Mouse (Mus musculus): ENCODE data around the gene St3gal6. TPM values are rescaled to one million over a fixed set of nuclear protein-coding genes. Genes with fewer than 3 reads are reported as not detected.

St3gal6 gene
- polyA plus RNA-seq (2012; rRNA removed): 6.7 and 7.3 TPM in 2 replicates

GRCm38 (mm10) chr16:58523972-58524850 lies at the start of gene St3gal6:
Gene St3gal6 (minus strand): TSS chr16:58524243.

Other genes starting within 250 kb of the St3gal6 start
- gene Dcbld2, start 115.8 kb downstream of the St3gal6 start, polyA plus RNA-seq (2012; rRNA removed): 1.6 and 1.7 TPM in 2 replicates
- not detected in 2 replicates for gene Gm813, start 92.7 kb upstream of the St3gal6 start, polyA plus RNA-seq (2012; rRNA removed)
- not detected in 2 replicates for gene E330017A01Rik, start 114.5 kb upstream of the St3gal6 start, polyA plus RNA-seq (2012; rRNA removed)
- 157 and 174 TPM in 2 replicates for gene Cpox, start 146.0 kb upstream of the St3gal6 start, polyA plus RNA-seq (2012; rRNA removed)
- gene Gpr15, start 194.8 kb upstream of the St3gal6 start, polyA plus RNA-seq (2012; rRNA removed): 0.14 and 0.16 TPM in 2 replicates
- 16.7 and 17.5 TPM in 2 replicates for gene Cldnd1, start 203.7 kb upstream of the St3gal6 start, polyA plus RNA-seq (2012; rRNA removed)
- not detected in 2 replicates for gene Olfr172, start 238.9 kb upstream of the St3gal6 start, polyA plus RNA-seq (2012; rRNA removed)